Mouse (Mus musculus) lung, postnatal 10 days (tissue): Measurements from ENCODE around the gene Cnst.
"Not testable (repeated sequence)": the region's sequence is repeated elsewhere in the genome, so short reads cannot be mapped to it uniquely, and the experiment has no call there.

ENCODE experiments used
- DNase-seq: peaks from one replicate; pipeline ENCODE4 v3.0.0; 2021

Gene Cnst

DNA sequence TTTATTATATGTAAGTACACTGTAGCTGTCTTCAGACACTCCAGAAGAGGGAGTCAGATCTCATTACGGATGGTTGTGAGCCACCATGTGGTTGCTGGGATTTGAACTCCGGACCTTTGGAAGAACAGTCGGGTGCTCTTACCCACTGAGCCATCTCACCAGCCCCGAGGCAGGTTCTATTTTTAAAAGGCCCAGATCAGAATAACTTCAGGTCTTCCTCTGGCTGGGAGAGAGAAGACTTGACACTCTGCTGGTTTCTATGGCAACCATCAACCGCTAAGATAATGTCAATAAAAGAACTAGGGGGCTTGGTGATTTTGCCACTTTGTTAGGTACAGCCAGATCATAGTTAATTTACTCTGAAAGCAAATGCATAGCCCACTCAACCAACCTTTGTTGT, 102.5 kb downstream of the Cnst start:
- DNase-seq = not testable (repeated sequence)

DNA sequence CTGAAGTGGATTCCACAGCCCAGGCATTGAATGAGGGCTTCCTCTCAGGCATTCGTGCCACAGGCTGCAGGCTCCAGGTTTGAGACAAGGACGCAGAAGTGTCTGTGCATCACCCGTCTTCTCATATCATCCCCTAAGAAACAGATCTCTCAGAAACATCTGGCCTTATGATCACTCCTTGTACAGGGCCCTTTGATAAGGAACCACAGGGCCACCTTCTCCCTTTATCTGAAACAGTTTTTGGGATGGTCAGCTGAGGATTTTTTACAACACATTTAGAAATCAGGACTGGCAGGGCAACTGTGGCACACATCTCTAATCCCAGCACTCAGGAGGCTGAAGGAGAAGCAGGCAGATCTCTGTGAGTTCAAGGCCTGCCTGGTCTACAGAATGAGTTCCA, 103.2 kb downstream of the Cnst start:
- DNase-seq = no peak

DNA sequence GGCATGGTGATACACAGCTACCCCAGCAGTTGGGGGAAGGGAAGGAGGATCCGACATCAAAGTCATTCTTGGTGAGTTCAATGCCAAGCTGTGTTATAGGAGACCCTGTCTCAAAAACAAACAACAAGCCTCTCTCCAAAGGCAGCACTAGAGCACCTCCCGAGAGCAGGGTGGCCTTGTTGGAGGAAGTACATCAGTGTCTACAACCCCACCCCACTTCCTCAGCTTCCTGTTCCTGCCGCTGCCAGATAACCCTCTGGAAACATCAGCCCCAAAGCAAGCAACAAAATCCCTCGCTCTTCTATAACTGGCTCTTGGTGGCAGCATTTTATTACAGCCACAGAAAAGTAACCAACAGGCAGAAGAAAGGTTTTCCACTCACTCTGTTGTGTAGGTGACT, 104.1 kb downstream of the Cnst start:
- DNase-seq = peak; percentile 21

DNA sequence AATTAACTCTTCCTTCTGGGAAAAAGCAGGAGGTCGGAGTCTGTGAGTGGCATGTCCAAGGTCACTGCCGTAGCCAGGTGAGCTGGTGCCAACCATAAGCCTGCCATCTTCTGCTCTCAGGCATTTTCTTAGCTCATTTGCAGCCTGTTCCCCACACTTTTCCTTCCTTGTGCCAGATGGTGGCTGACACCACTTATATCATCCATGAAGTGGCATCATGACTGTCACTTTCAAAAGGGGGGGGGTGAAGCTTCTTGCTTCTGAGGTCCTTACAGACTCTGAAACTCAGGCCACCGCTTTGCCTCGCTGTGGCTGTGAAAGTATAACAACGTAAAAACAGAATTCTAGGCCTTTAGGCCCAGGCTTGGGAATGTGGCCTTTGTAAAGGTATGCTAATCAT, 105.1 kb downstream of the Cnst start:
- no peak for DNase-seq

DNA sequence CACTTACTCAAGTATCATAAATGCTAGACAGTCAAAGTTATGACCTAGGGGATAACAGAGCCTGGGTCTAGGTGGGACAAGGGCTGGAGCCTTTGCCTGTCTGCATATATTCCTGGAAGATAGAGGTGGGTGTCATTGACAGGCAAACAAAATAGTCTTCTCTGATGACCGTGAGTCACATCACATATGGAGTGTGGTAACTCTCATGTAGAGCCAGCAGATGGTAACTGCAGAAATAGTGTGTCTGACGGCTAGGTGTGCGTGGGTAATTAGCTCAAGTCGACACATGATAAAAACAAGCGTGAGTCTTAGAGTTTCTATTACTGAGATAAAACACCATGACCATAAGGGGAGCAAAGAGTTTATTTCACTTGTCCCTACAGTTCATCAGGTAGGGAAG, 116.9 kb downstream of the Cnst start:
- DNase-seq = no peak

DNA sequence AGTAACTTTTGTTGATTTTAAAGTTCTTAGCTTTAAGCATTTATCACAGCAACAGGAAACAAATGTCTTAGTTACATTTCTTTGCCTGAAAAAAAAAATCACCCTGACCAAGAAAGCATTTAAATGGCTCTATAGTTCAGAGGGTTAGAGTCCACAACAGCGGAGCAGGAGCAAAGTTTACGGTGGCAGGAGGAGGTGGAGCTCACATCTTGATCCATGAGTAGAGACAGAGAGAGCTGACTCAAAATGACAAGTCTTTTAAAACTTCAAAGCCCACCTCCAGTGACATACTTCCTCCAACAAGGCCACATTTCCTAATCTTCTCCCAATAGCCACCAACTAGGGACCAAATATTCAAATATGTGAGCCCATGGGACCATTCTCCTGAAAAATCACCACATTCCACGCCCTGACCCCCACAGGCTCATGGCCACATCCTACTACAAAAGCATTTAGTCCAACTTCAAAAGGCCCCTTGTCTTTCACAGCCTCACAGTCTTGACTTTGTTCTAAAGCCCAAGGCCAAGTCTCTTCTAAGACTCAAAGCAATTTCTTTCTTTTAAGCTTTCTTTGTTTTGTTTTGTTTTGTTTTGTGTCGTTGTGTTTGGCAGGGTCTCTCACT, 118.2 kb downstream of the Cnst start:
- no peak for DNase-seq

DNA sequence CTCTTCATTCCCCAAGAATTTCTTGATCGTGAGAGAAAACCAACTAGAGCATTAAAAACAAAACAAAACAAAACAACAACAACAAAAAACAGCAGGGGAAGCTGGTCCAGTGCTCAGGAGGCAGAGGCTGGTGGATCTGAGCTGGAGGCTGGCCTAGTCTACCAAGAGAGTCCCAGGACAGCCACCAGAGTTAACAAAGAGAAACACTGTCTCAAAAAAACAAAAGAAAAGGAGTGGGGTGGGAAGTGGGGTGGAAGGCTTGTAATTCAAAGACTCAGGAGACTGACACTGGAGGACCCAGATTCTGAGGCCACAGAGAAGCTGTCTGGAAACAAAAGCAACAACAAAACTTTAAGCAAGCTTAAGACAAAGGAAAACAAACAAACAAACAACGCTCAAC, 120.8 kb downstream of the Cnst start:
- DNase-seq = no peak

DNA sequence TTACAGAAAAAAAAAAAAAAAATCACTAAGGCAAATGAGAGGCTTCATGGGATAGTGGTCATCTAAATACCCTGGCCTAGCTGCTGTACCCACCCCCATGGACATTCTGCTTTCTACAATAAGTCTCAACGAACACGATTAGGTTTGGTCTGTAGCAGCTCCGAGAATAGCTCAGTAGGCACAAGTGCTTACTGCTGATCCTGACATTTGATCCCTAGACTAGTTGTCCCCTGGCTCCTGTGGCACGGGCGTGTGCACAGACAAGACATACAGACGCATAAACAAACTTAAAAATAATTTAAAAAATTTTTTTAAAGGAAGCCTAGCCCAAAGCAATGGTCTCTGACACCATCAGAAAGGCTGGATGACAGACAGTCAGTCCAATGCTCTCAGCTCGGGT, 121.3 kb downstream of the Cnst start:
- DNase-seq = no peak

DNA sequence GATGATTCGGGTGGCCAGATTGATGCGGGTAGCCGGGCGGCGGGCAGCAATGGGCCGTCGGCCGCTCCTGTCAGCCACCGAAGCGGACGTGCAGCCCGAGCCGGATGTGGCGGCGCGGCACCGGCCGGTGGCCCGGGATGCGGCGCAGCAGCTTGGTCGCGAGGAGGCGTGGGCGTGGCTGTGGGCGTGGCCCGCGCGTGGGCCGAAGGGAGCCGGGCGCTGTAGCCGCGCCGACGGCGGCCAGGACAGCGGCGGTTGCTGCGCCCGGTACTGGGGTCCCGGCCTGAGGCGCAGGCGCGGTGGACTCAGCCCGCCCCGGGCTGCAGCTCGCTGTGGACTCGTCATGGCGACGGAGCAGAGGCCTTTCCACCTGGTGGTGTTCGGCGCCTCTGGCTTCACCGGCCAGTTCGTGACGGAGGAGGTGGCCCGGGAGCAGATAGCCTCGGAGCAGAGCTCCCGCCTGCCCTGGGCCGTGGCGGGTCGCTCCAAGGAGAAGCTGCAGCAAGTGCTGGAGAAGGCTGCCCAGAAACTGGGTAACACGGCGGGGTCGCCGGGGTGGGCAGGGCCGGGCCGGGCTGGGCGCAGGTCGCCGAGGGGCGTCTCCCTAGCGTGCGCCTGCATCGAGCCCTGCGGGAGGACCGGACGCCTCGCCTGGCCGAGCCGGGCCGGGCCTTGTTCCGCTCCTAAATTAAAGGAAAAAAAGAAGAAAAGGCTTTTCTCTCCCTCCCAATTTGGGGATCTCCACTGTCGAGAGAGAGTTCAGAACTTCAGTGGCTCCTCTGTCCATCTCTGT, 122.0 kb downstream of the Cnst start, which contains the start of gene Sccpdh:
Gene Sccpdh, plus strand, starts transcription at position 198 of the 793 bp plus-strand sequence.
- DNase-seq = peak; percentile 93

DNA sequence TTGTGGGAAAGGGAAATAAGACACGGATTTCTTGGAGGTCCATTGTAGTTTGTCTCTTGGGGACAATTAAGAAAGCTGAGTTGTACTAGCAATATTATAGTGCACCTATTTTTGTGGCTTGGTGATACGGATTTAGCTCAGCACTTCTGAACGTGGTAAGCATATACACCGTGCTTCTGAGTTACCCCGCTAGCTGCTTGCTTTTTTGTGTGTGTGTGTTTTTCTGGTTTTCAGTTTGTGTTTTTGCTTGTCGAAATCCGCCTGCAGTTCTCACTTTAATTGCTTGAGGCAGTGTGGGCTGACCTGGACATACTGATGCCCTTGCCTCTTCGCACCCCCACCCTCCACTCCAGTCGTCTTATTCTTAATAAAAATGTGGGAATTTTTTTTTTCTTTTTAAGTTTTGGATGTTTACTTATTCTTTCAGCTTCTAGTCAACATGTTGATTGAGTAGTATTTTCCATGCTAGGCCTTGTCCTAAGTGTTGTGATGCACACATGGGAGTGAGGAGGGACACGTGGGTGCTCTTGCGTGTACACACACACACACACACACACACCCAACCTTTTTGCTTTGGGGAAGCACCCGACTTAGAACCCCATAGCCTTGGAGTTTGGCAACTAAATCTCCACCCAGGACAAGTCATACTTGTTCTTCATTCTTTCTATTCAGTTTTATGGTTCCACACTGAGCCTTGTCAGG, 122.8 kb downstream of the Cnst start:
- DNase-seq = peak; percentile 46

DNA sequence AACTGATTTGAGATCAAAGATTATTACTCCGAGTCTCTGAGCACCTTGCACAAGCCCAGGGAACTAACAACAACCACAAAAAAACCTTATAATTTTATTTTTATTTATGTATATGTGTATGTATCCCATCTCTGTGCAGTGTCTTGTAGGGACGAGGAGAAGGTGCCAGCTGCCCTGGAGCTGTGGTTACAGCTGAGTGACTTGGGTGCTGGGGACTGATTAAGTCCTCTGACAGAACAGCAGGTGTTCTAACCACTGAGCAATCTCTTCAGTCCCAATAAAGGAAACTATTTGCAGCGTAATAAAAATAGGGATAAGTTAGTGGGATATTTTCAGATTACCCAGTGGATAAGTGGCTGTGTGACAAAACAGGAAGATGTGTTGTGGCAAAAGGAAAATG, 128.2 kb downstream of the Cnst start:
- no peak for DNase-seq

DNA sequence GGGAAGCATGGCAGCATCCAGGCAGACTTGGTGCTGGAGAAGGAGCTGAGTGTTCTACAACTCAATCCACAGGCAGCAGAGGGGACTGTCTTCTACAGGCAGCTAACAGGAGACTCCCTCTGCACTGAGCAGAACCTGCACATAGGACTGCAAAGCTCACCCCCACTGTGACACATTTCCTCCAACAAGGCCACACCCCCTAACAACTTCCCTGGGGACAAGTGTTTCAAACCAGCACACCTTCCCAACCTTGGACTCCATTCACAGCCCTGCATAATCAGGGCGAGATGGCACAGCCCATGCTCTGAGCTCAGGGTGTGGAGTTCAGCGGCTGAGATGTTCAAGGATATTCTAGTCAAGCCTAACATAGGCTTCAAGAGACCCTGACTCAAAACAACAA, 130.9 kb downstream of the Cnst start:
- DNase-seq = no peak
